Mouse (Mus musculus) embryonic facial prominence, embryonic 13.5 days (tissue): ENCODE measurements around the gene Lmf1. TPM values are rescaled to one million over a fixed set of nuclear protein-coding genes. Genes with fewer than 3 reads are reported as not detected.

Experiments
- ATAC-seq: fragments of 200-750 bp; cut with Nextera tagmentation; 2 replicates; pipeline ENCODE4 v1.8.0; 2017; ENCODE audit warnings: low read depth; ENCODE audit not compliant: insufficient number of reproducible peaks, insufficient read depth, low FRiP score, low TSS enrichment
- H3K27ac ChIP-seq: fragments of 300-500 bp; sonication (generic); 2 replicates; pipeline ENCODE4 v1.5.1; 2015; ENCODE audit warnings: moderate library complexity, mild to moderate bottlenecking, inconsistent platforms
- H3K27me3 ChIP-seq: fragments of 300-500 bp; sonication (generic); 2 replicates; pipeline ENCODE4 v1.6.1; 2015; ENCODE audit warnings: mild to moderate bottlenecking, inconsistent platforms
- H3K36me3 ChIP-seq: fragments of 300-500 bp; sonication (generic); 2 replicates; pipeline ENCODE4 v1.6.1; 2015; ENCODE audit warnings: mild to moderate bottlenecking, inconsistent platforms
- H3K4me1 ChIP-seq: fragments of 300-500 bp; sonication (generic); 2 replicates; pipeline ENCODE4 v1.6.1; 2015; ENCODE audit warnings: inconsistent platforms
- H3K4me2 ChIP-seq: fragments of 300-500 bp; sonication (generic); 2 replicates; pipeline ENCODE4 v1.6.1; 2015; ENCODE audit warnings: moderate library complexity, mild to moderate bottlenecking, inconsistent platforms
- H3K4me3 ChIP-seq: fragments of 300-500 bp; sonication (generic); 2 replicates; pipeline ENCODE4 v1.5.1; 2015; ENCODE audit warnings: mild to moderate bottlenecking, inconsistent platforms
- H3K9ac ChIP-seq: fragments of 300-500 bp; sonication (generic); 2 replicates; pipeline ENCODE4 v1.6.1; 2015; ENCODE audit warnings: mild to moderate bottlenecking, inconsistent platforms
- H3K9me3 ChIP-seq: fragments of 300-500 bp; sonication (generic); 2 replicates; pipeline ENCODE4 v1.6.1; 2016; ENCODE audit warnings: inconsistent platforms
- WGBS: fragments of 180-500 bp; shearing (Covaris S2); methylation state at CpG from one replicate; pipeline ENCODE4 v1.1.7; 2015; ENCODE audit warnings: mixed read lengths; 5-methylcytosine and 5-hydroxymethylcytosine counted together
- polyA plus RNA-seq: library from polyadenylated mRNA; unstranded; fragments of >200 nt; fragmentation: Nextera tagmentation; extraction: Ambion mirVana; gene quantifications from 2 replicates; pipeline ENCODE4 v1.2.1, GENCODE M21; 2015

The Lmf1 gene
- polyA plus RNA-seq, 1 experiment from 2014 or later: 33.8 TPM

DNA sequence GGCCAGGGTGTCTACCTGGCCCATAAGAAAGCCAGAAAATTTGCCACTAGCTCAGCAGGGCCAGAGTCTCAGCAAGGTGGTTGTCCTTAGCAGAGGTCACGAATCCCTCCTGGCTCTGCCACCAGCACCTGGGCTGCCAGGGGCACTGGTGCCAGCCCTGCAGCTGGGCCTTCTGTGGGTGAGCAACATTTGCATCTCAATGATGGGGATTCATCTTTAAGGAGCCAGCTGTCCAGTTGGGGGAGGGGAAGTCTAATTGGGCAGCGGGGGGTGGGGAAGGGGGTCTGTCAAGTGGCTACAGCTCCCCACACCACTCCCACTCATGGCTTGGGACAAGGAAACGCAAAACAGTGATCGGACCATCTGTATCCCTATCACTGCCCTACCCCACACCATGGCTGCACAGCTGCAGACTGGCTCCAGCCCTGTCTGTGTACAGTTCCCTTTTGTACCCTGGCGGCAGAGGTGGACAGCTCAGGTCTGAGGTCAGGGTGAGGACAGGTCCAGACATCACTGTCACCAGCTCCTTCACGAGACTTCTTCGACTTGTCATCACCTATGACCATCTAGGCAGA lies 89.7 kb downstream of the Lmf1 start:
- Histone ChIP-seq H3K9me3 (no peaks in the 10 kb centered on the region), H3K9ac (no peak overlapping the region), H3K4me3 (no peak overlapping the region), H3K27ac (no peak overlapping the region), H3K4me2 (no peak overlapping the region), H3K4me1 (peaks cover 18% of the 10 kb centered on the region), H3K36me3 (no peaks in the 10 kb centered on the region), H3K27me3 (no peaks in the 10 kb centered on the region)
- 80% methylated on average over 7 of the region's 7 CpGs for WGBS
- no peak for ATAC-seq

DNA sequence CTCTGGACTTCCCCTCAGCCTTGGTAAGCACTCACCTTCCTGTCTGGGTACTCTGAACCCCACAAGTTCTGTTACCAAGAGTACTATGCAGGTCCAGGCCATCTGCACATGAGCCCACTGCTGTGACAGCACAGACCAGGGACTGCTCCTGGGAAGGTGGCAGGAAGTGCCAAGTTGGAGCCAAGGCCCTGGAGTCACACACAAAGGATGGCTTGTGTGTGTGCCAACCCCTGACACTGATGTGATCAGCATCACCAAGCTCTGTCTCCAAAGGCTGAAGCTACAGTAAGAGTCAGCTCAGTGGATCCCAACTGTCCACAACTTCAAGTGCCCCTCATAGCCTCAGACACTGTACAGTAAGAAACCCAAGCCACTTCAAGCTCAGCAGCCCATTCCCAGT lies 94.1 kb downstream of the Lmf1 start:
- peaks cover 3% of the 10 kb centered on the region; the same call in 1 of the 2 replicates for H3K9me3 ChIP-seq
- H3K9ac ChIP-seq: no peak overlapping the region
- H3K4me1 ChIP-seq: peaks cover 13% of the 10 kb centered on the region
- no peak overlapping the region for H3K27ac ChIP-seq
- no peaks in the 10 kb centered on the region for H3K27me3 ChIP-seq
- no peak overlapping the region for H3K4me3 ChIP-seq
- H3K4me2 ChIP-seq: no peak overlapping the region
- no peak for ATAC-seq
- H3K36me3 ChIP-seq: no peaks in the 10 kb centered on the region

DNA sequence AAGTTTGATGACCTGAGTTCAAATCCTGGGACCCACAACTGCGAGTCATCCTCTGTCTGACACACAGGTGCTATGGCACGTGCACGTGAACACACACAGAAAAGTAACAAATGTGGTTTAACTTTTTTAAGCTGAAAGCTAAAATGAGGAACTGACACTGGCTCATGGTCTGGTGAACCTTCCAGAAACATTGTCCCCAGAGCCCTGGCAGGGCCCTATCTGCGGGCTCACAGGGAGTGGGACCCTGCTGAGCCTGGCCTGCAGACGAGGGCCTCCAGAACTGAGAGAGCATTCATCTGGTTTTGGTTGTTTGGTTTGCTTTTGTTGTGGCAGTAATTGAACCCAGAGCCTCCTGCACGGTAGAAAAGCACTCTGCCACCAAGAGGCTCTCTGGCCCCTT lies 99.1 kb downstream of the Lmf1 start:
- peaks cover 3% of the 10 kb centered on the region; the same call in 1 of the 2 replicates for H3K9me3 ChIP-seq
- no peaks in the 10 kb centered on the region for H3K27me3 ChIP-seq
- WGBS: 40% methylated on average over 6 of the region's 6 CpGs
- H3K4me3 ChIP-seq: no peak overlapping the region
- no peak overlapping the region for H3K9ac ChIP-seq
- no peak for ATAC-seq
- no peaks in the 10 kb centered on the region for H3K36me3 ChIP-seq
- peak overlapping the region; percentile 62 for H3K27ac ChIP-seq
- no peak overlapping the region for H3K4me2 ChIP-seq
- H3K4me1 ChIP-seq: peaks cover 18% of the 10 kb centered on the region

DNA sequence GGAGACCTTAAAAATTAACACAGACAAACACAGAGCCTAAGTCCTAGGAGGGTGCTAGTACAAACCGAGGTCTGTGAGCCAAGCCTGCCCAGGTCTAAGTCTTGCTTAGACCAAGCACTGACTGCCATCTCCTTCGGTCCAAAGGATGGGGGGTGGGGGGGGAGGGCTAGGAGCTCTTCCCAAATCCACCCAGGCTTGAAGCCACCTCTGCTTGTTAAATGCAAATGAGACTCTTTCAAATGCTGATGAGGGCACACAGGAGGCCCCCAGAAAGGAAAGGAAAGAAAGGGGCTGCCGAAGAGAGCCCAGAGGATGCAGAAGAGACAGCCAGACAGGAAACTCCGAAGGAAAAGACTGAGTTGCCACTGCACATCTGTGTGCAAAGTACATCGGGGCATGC lies 100.9 kb downstream of the Lmf1 start:
- no peak for ATAC-seq
- no peak overlapping the region for H3K9ac ChIP-seq
- 17% methylated on average over 5 of the region's 5 CpGs for WGBS
- H3K4me3 ChIP-seq: no peak overlapping the region
- H3K36me3 ChIP-seq: no peaks in the 10 kb centered on the region
- H3K9me3 ChIP-seq: peaks cover 3% of the 10 kb centered on the region; the same call in 1 of the 2 replicates
- no peaks in the 10 kb centered on the region for H3K27me3 ChIP-seq
- H3K27ac ChIP-seq: no peak overlapping the region
- no peak overlapping the region for H3K4me2 ChIP-seq
- H3K4me1 ChIP-seq: peaks cover 18% of the 10 kb centered on the region

DNA sequence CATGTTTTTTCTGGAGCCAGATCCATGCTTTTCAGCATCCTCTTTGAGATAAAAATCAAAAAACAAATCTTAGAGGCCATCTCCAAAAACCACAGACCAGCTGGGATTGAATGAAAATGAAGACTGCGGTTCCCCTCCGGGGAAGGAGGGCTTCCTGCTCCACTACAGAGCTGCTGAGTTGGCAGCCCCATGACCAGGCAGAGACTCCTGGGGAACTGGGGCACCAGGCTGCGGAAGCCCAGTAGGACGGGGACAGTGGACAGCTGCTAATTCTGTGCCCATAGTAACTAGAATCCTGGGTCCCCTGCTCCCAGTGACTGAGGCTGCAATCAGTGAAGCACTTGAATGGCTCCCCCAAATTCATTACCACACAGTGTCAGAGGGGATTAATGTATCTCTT lies 102.8 kb downstream of the Lmf1 start:
- Histone ChIP-seq H3K9me3 (no peaks in the 10 kb centered on the region), H3K4me3 (no peak overlapping the region), H3K27ac (no peak overlapping the region), H3K36me3 (no peaks in the 10 kb centered on the region), H3K9ac (no peak overlapping the region), H3K4me1 (peaks cover 23% of the 10 kb centered on the region), H3K27me3 (no peaks in the 10 kb centered on the region; the same call in 1 of the 2 replicates), H3K4me2 (no peak overlapping the region)
- WGBS: 60% methylated on average over 4 of the region's 4 CpGs
- ATAC-seq: no peak

DNA sequence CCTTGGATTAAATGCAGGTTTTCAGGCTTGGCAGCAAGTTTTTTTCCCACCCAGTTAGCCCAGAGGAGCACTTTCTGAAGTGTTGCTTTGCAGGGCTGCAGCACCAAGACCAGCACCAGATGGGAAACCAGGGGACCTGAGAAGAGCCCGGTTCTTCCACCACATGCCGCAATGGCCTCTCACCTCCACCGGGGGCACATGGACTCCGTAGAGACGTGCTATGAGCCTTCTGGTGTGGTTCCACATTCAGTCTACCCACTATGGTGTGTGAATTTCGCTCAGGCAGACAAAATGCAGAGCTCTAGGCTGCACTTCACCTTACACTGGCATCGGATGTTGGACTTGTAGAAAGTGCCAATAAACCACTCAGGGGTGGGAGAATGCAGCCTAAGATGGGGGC lies 107.4 kb downstream of the Lmf1 start:
- Histone ChIP-seq H3K9me3 (no peaks in the 10 kb centered on the region), H3K9ac (no peak overlapping the region), H3K4me2 (no peak overlapping the region), H3K27me3 (no peaks in the 10 kb centered on the region; the same call in 1 of the 2 replicates), H3K4me3 (no peak overlapping the region), H3K27ac (no peak overlapping the region), H3K36me3 (no peaks in the 10 kb centered on the region), H3K4me1 (peaks cover 16% of the 10 kb centered on the region)
- no peak for ATAC-seq
- 48% methylated on average over 7 of the region's 7 CpGs for WGBS

DNA sequence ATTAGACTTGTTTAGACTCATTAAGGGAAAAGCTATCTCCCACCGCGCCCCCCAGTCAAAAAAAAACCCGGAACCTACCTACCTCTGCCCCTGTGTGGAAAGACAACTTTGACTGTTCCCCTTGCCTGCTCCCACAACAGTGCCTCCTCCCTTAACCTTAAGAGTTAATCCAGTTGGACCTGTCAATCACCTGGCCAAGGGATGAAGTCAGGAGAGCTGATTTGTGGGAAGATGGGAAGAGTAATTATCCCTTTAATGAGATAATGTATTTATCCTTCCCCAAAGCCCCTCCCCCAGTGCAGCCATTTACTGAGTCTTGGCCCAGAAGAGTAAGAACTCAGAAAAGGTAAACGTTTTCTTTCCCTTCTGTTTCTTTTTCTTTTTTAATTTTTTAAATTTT lies 110.0 kb downstream of the Lmf1 start:
- Histone ChIP-seq H3K4me3 (no peak overlapping the region), H3K27ac (no peak overlapping the region), H3K4me2 (no peak overlapping the region), H3K9me3 (no peaks in the 10 kb centered on the region), H3K4me1 (peaks cover 11% of the 10 kb centered on the region), H3K36me3 (no peaks in the 10 kb centered on the region), H3K27me3 (no peaks in the 10 kb centered on the region; the same call in 1 of the 2 replicates), H3K9ac (no peak overlapping the region)
- ATAC-seq: no peak
- WGBS: 65% methylated on average over 4 of the region's 4 CpGs

DNA sequence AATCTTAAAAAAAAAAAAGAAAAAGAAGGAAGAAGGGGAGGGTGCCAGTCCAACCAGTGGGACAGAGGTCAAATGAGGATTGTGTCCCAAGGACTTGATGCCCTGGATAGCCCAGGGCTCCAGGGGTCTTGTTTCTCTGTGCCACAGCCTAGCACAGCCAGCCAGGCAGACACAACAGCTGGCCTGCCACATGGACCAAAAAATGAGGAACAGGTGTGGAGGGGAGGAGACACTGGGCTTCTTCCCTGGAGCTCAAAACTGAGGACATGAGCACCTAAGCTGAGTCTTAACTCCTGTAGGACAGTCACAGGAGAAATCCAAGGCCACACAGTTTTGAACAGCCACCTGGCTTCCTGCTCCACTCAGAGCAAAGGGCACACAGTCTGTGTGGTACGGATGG lies 117.4 kb downstream of the Lmf1 start:
- Histone ChIP-seq H3K9me3 (no peaks in the 10 kb centered on the region), H3K27me3 (no peaks in the 10 kb centered on the region), H3K27ac (no peak overlapping the region), H3K4me2 (no peak overlapping the region), H3K36me3 (no peaks in the 10 kb centered on the region), H3K4me3 (no peak overlapping the region), H3K9ac (no peak overlapping the region), H3K4me1 (peaks cover 8% of the 10 kb centered on the region)
- WGBS: 14% methylated on average over 1 of the region's 1 CpGs
- no peak for ATAC-seq

DNA sequence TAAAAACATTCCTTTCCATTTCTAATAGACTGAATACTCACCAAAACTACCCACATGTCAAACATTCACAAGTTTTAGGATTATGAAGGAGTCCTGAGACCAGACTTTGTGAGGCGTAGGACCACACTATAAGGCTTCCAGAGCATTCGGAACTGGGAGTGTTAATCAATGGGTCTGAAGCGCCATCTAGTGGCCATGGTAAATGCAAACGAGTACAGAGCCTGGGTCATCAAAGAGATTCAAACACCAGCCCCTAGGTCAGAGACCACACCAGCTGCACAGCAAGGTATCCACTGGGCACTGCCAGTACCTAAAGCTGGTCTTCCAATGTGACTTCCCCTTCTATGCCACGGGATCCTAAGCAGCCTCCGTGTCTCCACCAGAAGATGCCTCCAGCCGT lies 119.6 kb downstream of the Lmf1 start:
- Histone ChIP-seq H3K27me3 (no peaks in the 10 kb centered on the region), H3K4me3 (no peak overlapping the region), H3K9me3 (no peaks in the 10 kb centered on the region), H3K27ac (no peak overlapping the region), H3K4me2 (no peak overlapping the region), H3K36me3 (no peaks in the 10 kb centered on the region), H3K9ac (no peak overlapping the region), H3K4me1 (peaks cover 8% of the 10 kb centered on the region)
- ATAC-seq: no peak
- 8% methylated on average over 7 of the region's 7 CpGs for WGBS

DNA sequence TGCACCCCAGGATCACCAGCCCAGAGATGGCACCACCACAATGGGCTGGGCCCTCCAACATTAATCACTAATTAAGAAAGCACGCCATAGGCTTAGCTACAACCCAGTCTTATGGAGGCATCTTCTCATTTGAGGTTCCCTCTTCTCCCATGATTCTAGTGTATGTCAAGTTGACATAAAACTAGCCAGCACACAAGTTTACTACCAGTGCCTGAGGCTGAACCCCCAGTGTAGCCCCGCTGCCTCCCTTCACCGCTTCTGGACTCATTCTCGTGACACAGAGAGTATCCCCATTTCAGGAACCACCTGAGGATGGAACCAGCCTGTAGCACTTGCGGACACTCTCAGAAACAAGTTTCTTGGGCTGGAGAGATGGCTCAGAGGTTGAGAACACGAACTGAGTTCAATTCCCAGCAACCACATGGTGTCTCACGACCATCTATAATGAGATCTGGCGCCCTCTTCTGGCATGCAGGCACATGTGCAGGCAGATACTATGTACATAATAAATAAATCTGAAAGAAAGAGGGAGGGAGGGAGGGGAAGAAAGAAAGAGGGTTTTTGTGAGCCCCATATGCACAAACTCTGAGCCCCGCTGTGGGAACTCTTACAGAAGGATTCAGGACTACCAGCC lies 122.1 kb downstream of the Lmf1 start:
- ATAC-seq: no peak
- H3K27me3 ChIP-seq: no peaks in the 10 kb centered on the region
- peaks cover 8% of the 10 kb centered on the region for H3K4me1 ChIP-seq
- 57% methylated on average over 9 of the region's 9 CpGs for WGBS
- H3K36me3 ChIP-seq: no peaks in the 10 kb centered on the region
- H3K4me3 ChIP-seq: no peak overlapping the region
- no peak overlapping the region for H3K9ac ChIP-seq
- no peak overlapping the region for H3K4me2 ChIP-seq
- H3K27ac ChIP-seq: no peak overlapping the region
- H3K9me3 ChIP-seq: no peaks in the 10 kb centered on the region

DNA sequence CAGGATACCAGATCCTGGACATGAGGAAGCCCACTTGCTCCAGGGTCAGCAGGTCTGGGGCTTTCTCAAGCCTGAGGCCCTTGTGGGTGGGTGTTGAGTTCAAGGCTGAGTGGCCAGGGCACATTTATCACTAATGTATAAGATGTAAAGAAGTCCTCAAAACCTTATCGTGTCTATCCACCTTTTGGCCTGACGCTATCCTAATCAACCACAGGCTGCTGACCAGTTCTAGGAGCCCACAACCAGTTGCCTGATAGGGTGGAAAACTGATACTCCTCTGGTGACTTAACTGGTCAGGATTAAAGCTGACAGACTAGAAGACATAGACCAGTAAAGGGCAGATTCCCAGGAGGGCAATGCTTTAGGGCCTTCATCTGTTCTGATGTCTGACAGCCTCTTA lies 131.1 kb downstream of the Lmf1 start:
- 88% methylated on average over 2 of the region's 2 CpGs for WGBS

DNA sequence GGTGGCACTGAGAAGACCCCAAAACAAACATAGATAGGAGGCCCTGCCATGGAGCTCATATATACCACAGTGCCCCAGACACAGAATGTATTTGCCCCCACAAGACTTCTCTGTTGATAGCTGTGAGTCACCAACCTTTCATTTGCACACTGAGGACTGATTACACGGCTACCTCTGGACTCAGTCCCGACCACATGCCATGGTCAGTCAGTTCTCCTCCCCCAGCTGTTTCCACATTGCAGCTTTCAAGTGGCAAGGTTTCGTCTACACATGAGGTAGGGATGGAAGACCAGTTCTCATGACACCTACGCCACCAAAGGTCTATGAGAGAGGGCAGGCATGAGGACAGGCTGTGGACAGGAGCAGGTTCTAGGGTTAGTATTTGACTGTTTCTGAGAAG lies 132.3 kb downstream of the Lmf1 start:
- H3K36me3 ChIP-seq: no peaks in the 10 kb centered on the region
- no peaks in the 10 kb centered on the region for H3K9me3 ChIP-seq
- H3K4me1 ChIP-seq: peaks cover 1% of the 10 kb centered on the region; the same call in 1 of the 2 replicates
- no peak overlapping the region for H3K4me2 ChIP-seq
- no peak overlapping the region for H3K4me3 ChIP-seq
- 82% methylated on average over 4 of the region's 4 CpGs for WGBS
- no peak overlapping the region for H3K27ac ChIP-seq
- peaks cover 13% of the 10 kb centered on the region for H3K27me3 ChIP-seq
- H3K9ac ChIP-seq: no peak overlapping the region
- ATAC-seq: no peak

More for the DNA sequence above, 131.1 kb downstream of the Lmf1 start:
- Histone ChIP-seq H3K9me3 (no peaks in the 10 kb centered on the region), H3K4me1 (no peaks in the 10 kb centered on the region), H3K36me3 (no peaks in the 10 kb centered on the region), H3K4me3 (no peak overlapping the region), H3K9ac (no peak overlapping the region), H3K27me3 (peaks cover 2% of the 10 kb centered on the region), H3K4me2 (no peak overlapping the region), H3K27ac (no peak overlapping the region)
- ATAC-seq: no peak
